Mouse (Mus musculus) heart, embryonic 15.5 days (tissue): ENCODE measurements around the gene Ctnna3. TPM values are rescaled to one million over a fixed set of nuclear protein-coding genes. Genes with fewer than 3 reads are reported as not detected.
A peak's percentile ranks its signal among the peaks of the same experiment; 100 is the strongest.

Source experiments
- ATAC-seq: fragments of 200-750 bp; cut with Nextera tagmentation; replicated peaks from 2 replicates; pipeline ENCODE4 v1.8.0; 2017; ENCODE audit warnings: low read depth, moderate TSS enrichment; ENCODE audit not compliant: insufficient number of reproducible peaks, insufficient read depth, low FRiP score
- H3K27ac ChIP-seq: fragments of 300-500 bp; sonication (generic); 2 replicates; pipeline ENCODE4 v1.5.1; 2015; ENCODE audit warnings: mild to moderate bottlenecking, inconsistent platforms
- H3K27me3 ChIP-seq: fragments of 300-500 bp; sonication (generic); 2 replicates; pipeline ENCODE4 v1.6.1; 2015; ENCODE audit warnings: inconsistent platforms
- H3K36me3 ChIP-seq: fragments of 300-500 bp; sonication (generic); 2 replicates; pipeline ENCODE4 v1.6.1; 2015; ENCODE audit warnings: mild to moderate bottlenecking, inconsistent platforms
- H3K4me1 ChIP-seq: fragments of 300-500 bp; sonication (generic); replicated peaks from 2 replicates; pipeline ENCODE4 v1.6.1; 2015; ENCODE audit warnings: inconsistent platforms
- H3K4me2 ChIP-seq: fragments of 300-500 bp; sonication (generic); 2 replicates; pipeline ENCODE4 v1.6.1; 2015; ENCODE audit warnings: inconsistent platforms, mild to moderate bottlenecking, moderate library complexity
- H3K4me3 ChIP-seq: fragments of 300-500 bp; sonication (generic); 2 replicates; pipeline ENCODE4 v1.5.1; 2015; ENCODE audit warnings: mild to moderate bottlenecking, inconsistent platforms
- H3K9ac ChIP-seq: fragments of 300-500 bp; sonication (generic); 2 replicates; pipeline ENCODE4 v1.6.1; 2015; ENCODE audit warnings: mild to moderate bottlenecking, inconsistent platforms
- H3K9me3 ChIP-seq: fragments of 300-500 bp; sonication (generic); replicated peaks from 2 replicates; pipeline ENCODE4 v1.6.1; 2016; ENCODE audit warnings: inconsistent platforms
- WGBS: fragments of 180-500 bp; shearing (Covaris S2); methylation state at CpG from one replicate; pipeline ENCODE4 v1.1.7; 2015; ENCODE audit warnings: mixed read lengths; 5-methylcytosine and 5-hydroxymethylcytosine counted together
- polyA plus RNA-seq: library from polyadenylated mRNA; unstranded; fragments of >200 nt; fragmentation: Nextera tagmentation; extraction: Ambion mirVana; gene quantifications from 2 replicates; pipeline ENCODE4 v1.2.1, GENCODE M21; 2015

The Ctnna3 gene
- polyA plus RNA-seq, 1 experiment from 2014 or later = 27.8 TPM

DNA sequence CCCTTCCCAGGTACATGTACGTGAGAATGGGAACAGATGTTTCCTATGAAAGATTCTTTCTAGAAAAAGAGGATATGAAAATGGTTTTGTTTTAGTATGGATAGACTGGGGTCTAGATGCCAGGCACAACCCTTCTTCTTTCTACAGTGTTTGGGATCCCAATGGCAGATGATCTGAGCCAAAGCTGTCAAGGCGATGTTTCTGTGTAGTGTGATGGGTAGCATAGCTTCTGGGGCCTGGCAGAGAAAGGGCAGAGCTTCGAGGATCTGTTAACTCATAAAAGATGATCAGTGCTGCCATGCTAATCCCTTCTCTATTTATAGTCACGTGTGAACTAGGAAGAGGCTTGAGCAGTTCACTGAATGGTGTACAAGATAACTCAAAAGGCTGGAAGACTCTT is 284.3 kb downstream of the Ctnna3 start:
- no peak for ATAC-seq
- Histone ChIP-seq H3K27ac (no peak overlapping the region), H3K4me3 (no peak overlapping the region), H3K27me3 (no peaks in the 10 kb centered on the region), H3K4me2 (no peak overlapping the region), H3K36me3 (no peaks in the 10 kb centered on the region), H3K9me3 (no peaks in the 10 kb centered on the region), H3K4me1 (peaks cover 10% of the 10 kb centered on the region), H3K9ac (no peak overlapping the region)
- WGBS = 57% methylated on average over 4 of the region's 4 CpGs

DNA sequence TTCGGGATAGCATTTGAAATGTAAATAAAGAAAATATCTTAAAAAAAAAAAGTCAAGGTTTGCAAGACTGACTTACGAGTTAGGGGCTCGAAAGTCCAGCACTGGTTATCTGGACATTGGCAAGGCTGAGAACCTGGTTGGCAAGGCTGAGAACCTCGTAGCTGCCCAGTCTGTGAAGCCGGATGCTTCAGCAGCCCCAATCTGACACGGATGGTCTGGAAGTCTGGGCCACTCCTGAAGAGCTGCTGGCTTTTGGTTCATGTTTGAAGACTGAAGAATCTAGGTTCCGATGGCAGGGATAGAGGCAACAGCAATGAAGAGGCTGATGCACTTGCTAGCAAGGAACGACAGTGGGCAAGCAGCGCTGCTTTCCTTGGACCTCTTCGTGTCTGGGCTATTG is 339.0 kb downstream of the Ctnna3 start:
- H3K27me3 ChIP-seq = no peaks in the 10 kb centered on the region
- H3K27ac ChIP-seq = no peak overlapping the region
- ATAC-seq = no peak
- no peaks in the 10 kb centered on the region for H3K36me3 ChIP-seq
- H3K4me3 ChIP-seq = no peak overlapping the region
- WGBS = 89% methylated on average over 10 of the region's 10 CpGs
- no peak overlapping the region for H3K4me2 ChIP-seq
- no peaks in the 10 kb centered on the region for H3K9me3 ChIP-seq
- peaks cover 11% of the 10 kb centered on the region for H3K4me1 ChIP-seq
- H3K9ac ChIP-seq = no peak overlapping the region

DNA sequence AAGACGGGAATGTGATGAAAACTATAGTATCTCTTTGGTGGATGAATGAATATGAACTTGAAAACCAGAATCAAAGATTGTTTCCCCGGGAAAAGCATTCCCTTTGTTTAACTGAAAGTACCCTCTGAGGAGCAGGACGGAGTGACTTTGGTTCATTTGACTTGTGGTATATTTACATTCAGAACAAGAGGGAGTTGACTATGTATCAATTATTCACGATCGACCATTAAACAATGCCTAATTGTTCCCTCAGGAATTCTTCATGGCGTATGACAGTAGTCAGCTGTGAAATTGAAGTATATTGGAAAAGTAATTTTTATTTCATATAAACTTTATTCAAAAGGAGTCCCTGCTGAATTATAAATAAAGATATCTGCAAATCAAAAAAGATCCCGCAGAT is 341.8 kb downstream of the Ctnna3 start:
- no peaks in the 10 kb centered on the region for H3K9me3 ChIP-seq

DNA sequence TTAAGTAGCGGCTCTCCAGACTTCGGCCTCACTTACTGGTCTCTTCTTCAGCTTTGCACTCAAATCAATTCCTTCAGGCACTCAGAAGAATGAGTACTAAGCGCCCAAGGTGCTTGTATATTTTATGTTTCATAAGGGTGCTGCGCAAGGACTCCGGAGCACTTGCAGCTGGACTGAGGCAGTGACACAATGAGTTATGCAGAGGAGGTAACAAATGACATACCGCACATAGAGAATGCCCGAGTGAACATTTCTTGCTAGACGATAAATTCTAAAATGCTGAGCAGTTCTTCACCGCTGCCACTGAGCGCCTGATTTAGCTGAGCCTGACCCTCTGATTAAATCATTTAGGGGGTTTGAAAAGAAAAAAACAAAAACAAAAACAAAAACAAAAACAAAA is 342.2 kb downstream of the Ctnna3 start:
- no peak overlapping the region for H3K4me2 ChIP-seq
- no peak for ATAC-seq
- no peak overlapping the region for H3K4me3 ChIP-seq
- peaks cover 11% of the 10 kb centered on the region for H3K4me1 ChIP-seq
- no peak overlapping the region for H3K27ac ChIP-seq
- no peaks in the 10 kb centered on the region for H3K36me3 ChIP-seq
- 90% methylated on average over 10 of the region's 10 CpGs for WGBS
- H3K9me3 ChIP-seq = no peaks in the 10 kb centered on the region
- H3K9ac ChIP-seq = no peak overlapping the region
- no peaks in the 10 kb centered on the region for H3K27me3 ChIP-seq

More for the DNA sequence above, 341.8 kb downstream of the Ctnna3 start:
- Histone ChIP-seq H3K9ac (no peak overlapping the region), H3K4me1 (peaks cover 11% of the 10 kb centered on the region), H3K36me3 (no peaks in the 10 kb centered on the region), H3K4me3 (no peak overlapping the region), H3K4me2 (no peak overlapping the region), H3K27me3 (no peaks in the 10 kb centered on the region), H3K27ac (no peak overlapping the region)
- ATAC-seq = no peak
- WGBS = 84% methylated on average over 7 of the region's 7 CpGs

DNA sequence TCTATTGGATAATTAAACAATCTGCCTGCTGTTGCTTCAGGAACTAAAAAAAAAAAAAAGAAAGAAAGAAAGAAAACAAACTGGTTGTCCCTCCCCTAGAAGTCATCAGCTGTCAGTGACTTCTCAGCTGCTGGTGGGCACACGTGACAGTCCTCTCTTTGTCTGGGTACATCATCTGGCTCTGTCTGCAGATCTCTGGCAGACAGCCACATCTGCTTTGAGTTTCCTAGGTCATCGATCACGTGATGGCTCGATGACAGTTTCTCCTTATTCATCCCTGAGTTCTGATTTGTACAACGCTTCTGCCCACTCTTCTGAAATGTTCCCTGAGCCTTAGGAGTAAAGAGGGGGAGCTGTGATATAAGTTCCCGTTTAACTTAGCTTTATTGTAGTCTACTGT is 352.1 kb downstream of the Ctnna3 start:
- Histone ChIP-seq H3K27me3 (no peaks in the 10 kb centered on the region), H3K4me3 (no peak overlapping the region), H3K9ac (no peak overlapping the region), H3K4me1 (peaks cover 13% of the 10 kb centered on the region), H3K27ac (no peak overlapping the region), H3K4me2 (no peak overlapping the region), H3K36me3 (no peaks in the 10 kb centered on the region), H3K9me3 (no peaks in the 10 kb centered on the region)
- 52% methylated on average over 6 of the region's 6 CpGs for WGBS
- no peak for ATAC-seq

DNA sequence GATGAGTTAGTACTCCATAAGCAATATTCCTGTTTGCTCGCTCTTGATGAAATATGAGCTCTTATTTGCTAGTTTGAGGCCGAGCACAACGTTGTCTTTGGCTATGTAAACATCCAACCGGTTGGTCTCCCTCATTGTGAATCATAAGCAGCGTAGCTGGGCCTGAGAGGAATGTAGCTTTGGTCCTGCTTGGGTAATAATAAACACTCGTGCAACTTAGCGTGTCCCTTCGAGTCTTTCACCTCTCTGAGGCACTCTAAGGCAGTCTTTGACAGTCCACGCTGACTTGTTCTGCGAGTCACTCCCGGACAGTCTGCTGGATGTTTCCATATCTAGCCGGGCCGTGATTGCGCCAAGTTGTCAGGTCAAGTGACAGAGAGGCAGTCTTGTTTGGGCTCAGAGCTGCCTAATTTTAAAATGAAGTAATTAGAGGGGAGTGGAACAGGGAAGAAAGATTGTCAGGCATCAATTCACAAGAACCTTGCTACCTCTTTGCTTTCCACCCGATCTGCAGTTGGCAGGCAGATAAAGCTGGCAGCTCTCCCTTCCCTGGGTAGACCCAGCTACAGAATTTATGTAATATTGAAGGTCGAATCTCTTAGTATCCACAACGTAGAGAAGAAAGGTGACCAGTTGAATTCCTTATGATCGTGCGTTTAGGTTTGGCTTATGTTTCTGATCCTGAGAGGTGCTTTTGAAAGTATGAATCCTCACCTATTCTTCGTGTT is 355.1 kb downstream of the Ctnna3 start:
- WGBS = 60% methylated on average over 20 of the region's 20 CpGs
- Histone ChIP-seq H3K36me3 (no peaks in the 10 kb centered on the region), H3K9ac (no peak overlapping the region), H3K4me3 (no peak overlapping the region), H3K9me3 (no peaks in the 10 kb centered on the region), H3K4me2 (peak overlapping the region; percentile 34; the same call in 1 of the 2 replicates), H3K27me3 (no peaks in the 10 kb centered on the region), H3K27ac (peak overlapping the region; percentile 40), H3K4me1 (peaks cover 13% of the 10 kb centered on the region)
- ATAC-seq = peak; percentile 53; the same call in 1 of the 2 replicates

DNA sequence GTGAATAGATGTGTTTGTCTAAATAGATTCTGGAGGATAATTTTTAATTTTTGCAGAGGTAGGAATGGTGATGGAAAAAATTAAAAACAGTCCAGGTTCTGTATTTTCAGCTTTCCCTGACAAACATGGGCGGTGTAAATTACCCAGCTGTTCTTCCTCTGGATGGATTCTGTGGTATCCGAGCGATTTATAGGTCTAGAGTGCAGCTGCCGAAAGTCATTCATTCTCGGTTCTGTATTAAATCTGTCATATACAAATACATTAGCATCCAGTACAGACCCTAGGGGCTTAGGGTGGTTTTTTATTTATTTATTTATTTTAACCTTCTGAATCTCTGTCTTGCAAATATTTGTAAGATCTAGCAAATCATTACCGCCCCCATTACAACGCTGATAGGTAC is 356.5 kb downstream of the Ctnna3 start:
- ATAC-seq = no peak
- no peak overlapping the region for H3K9ac ChIP-seq
- WGBS = 88% methylated on average over 7 of the region's 7 CpGs
- peaks cover 13% of the 10 kb centered on the region for H3K4me1 ChIP-seq
- no peaks in the 10 kb centered on the region for H3K9me3 ChIP-seq
- no peaks in the 10 kb centered on the region for H3K36me3 ChIP-seq
- no peak overlapping the region for H3K27ac ChIP-seq
- H3K27me3 ChIP-seq = no peaks in the 10 kb centered on the region
- H3K4me3 ChIP-seq = no peak overlapping the region
- no peak overlapping the region for H3K4me2 ChIP-seq

DNA sequence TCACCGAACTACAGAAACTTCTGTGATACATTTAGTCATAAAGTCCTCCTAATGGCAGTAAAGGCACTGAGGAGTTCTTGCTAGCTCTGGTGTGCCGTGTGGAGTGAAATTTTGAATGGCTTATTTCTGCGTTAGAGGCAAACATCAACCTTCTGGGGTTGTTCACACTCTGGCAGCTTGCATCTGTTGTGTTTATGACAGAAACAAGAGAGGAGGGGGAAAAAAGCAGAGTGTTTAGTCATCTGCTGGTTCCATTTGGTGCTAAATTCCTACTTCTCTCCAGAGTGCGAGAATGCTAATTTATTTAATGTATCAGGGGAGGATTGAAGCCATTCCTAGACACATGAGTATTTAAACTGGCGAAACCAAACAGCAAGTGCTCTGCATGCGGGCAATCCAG is 374.0 kb downstream of the Ctnna3 start:
- no peak for ATAC-seq

DNA sequence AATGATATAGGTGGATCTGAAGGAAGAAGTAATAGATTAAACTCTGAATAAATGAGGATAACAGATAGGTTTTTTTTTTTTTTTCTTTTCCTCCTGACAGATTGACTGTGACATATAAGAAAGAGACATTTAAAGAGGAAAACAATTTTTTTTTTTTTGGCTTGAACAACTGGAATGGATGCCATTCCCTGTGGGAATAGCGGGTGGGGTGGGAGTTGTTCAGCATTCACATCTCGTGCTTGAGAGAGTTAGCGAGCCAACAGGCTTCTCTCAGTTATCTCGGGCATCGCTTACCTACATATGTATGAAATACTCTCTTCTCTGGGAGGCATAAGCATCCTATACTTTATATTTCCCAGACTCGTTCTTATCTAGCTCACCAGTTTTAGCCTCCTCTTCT is 375.7 kb downstream of the Ctnna3 start:
- peaks cover 17% of the 10 kb centered on the region for H3K4me1 ChIP-seq
- no peak for ATAC-seq
- H3K4me2 ChIP-seq = no peak overlapping the region
- no peaks in the 10 kb centered on the region for H3K9me3 ChIP-seq
- no peaks in the 10 kb centered on the region for H3K27me3 ChIP-seq
- 88% methylated on average over 6 of the region's 6 CpGs for WGBS
- no peak overlapping the region for H3K4me3 ChIP-seq
- H3K27ac ChIP-seq = no peak overlapping the region
- H3K36me3 ChIP-seq = no peaks in the 10 kb centered on the region
- H3K9ac ChIP-seq = no peak overlapping the region

More for the DNA sequence above, 374.0 kb downstream of the Ctnna3 start:
- no peaks in the 10 kb centered on the region for H3K27me3 ChIP-seq
- no peak overlapping the region for H3K9ac ChIP-seq
- H3K9me3 ChIP-seq = no peaks in the 10 kb centered on the region
- H3K4me1 ChIP-seq = peaks cover 11% of the 10 kb centered on the region; the same call in 1 of the 2 replicates
- no peak overlapping the region for H3K4me2 ChIP-seq
- no peak overlapping the region for H3K27ac ChIP-seq
- H3K36me3 ChIP-seq = no peaks in the 10 kb centered on the region
- 88% methylated on average over 6 of the region's 6 CpGs for WGBS
- no peak overlapping the region for H3K4me3 ChIP-seq

DNA sequence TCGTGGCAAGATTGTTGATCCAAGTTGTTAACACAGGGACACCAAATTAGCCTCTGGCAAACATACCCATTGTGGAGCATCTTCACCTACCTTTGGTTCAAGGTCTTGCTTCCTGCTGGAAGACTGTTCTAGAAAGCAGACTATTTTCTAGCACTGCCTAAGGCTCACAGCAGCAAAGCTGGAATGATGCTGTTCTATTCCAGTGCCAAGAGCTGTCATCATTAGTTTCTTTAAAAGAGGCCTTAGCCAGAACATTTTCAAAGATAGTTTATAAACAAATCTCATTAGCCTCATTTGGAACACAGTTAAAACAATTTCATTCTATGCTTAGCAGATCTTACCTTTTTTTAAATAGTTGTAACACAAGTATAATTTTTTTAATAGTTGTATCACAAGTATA is 376.4 kb downstream of the Ctnna3 start:
- Histone ChIP-seq H3K27me3 (no peaks in the 10 kb centered on the region), H3K4me1 (peaks cover 17% of the 10 kb centered on the region), H3K36me3 (no peaks in the 10 kb centered on the region), H3K9ac (no peak overlapping the region), H3K4me2 (no peak overlapping the region), H3K27ac (no peak overlapping the region), H3K9me3 (no peaks in the 10 kb centered on the region), H3K4me3 (no peak overlapping the region)
- no peak for ATAC-seq
- 85% methylated on average over 1 of the region's 1 CpGs for WGBS

DNA sequence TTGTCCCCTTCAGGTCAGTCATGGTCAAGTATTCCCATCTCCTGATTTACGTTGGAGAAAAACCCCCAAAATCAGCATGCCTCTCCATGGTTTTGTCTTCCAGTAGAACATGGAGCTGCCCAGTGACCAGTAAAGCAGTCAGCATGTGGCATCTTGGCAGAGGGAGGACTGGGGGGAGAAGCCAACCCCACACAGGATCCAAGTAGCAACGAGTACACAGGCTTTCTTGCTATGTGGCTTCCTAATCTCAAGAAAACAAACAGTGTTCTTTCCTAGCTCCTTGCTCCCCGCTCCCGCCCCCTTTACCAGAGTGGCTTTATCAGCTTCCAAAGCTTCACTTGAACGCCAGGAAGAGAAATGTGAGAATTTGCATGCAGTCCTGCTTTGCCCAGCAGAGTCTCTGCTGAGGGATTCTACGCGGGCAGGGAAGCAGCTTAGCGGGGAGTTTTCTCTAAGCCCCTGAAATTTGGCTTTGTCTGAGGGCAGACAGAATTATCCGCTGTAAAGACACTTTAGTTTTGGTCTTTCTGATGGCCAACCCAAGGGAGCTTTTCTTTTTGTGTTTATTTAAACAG is 380.2 kb downstream of the Ctnna3 start:
- Histone ChIP-seq H3K27ac (peak overlapping the region; percentile 31; the same call in 1 of the 2 replicates), H3K36me3 (no peaks in the 10 kb centered on the region), H3K27me3 (no peaks in the 10 kb centered on the region), H3K4me3 (no peak overlapping the region), H3K4me1 (peaks cover 17% of the 10 kb centered on the region), H3K4me2 (no peak overlapping the region), H3K9ac (no peak overlapping the region), H3K9me3 (no peaks in the 10 kb centered on the region)
- 21% methylated on average over 9 of the region's 9 CpGs for WGBS
- ATAC-seq = no peak

DNA sequence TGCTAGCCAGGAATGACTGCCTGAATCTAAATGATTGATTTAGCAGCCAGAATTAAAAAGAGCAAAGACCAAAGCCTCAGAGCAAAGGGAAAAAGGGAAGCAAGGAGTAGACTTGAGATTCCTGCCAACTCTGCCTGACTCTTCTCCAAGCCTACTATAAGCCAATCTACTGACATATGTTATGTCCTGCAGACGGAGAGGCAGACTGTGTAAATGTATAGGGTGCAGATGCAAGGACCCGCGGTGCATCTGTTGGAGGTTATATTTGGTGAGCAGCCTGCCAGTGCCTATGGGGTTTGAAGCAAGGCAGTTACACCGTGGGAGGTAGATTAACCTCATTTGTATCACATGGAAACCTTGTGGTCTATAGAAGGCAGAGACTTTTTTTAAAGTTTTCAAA is 409.1 kb downstream of the Ctnna3 start:
- H3K27me3 ChIP-seq = no peaks in the 10 kb centered on the region
- no peak overlapping the region for H3K27ac ChIP-seq
- no peaks in the 10 kb centered on the region for H3K36me3 ChIP-seq
- H3K4me2 ChIP-seq = no peak overlapping the region
- 72% methylated on average over 4 of the region's 4 CpGs for WGBS
- H3K9me3 ChIP-seq = no peaks in the 10 kb centered on the region
- H3K4me3 ChIP-seq = no peak overlapping the region
- ATAC-seq = no peak
- H3K9ac ChIP-seq = no peak overlapping the region
- no peaks in the 10 kb centered on the region for H3K4me1 ChIP-seq
